18 mouse cellular contexts compared by ENCODE assay signal in the genomic region with DNA sequence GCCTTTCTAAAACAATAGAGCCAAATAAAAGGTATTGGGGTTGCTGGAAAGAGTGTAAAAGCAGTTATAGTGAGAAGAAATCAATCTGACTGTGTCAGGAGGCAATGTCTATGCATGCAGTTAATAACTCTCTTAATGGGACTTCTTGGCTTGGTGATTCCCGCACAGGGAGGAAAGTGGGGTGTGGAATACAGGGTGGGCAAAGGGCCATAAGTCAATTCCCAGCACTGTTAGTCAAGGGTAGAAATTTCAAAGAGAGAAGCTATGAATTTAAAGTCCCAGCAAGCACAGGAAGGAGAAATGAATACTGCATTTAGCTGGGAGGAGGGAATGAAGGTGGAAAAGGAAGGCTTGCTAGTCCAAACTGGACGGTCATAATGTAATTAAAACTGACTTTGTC.
A peak's percentile ranks its signal among the peaks of the same experiment; 100 is the strongest.
DNase-seq lines count a peak whose midpoint lies in the region; ATAC-seq and TF ChIP-seq lines count a peak whose summit lies in the region.
"Had no signal": no experiment of that assay in that cellular context is flagged by ENCODE, and none has a peak within 500 bp of the region (broad histone marks: within the 10 kb centered on the region; RNA-seq: fewer than 3 reads in every experiment).

No protein-coding gene starts in this region.

- TF ChIP-seq POLR2A in brain, embryonic 14.5 days (IDR thresholded peaks at IDR 0.05; ENCODE audit: borderline replicate concordance, extremely low read depth, insufficient read depth, insufficient read length, poor library complexity, severe bottlenecking), result no peak

- ATAC-seq in forebrain, postnatal 0 days, result no peak
- no peak for ATAC-seq in hindbrain, embryonic 15.5 days (ENCODE audit: low FRiP score, low read depth)
- ATAC-seq in midbrain, embryonic 14.5 days (ENCODE audit: low FRiP score, low TSS enrichment), result no peak
- ATAC-seq: intestine, embryonic 16.5 days had no signal

- intact Hi-C loops in gastrocnemius, postnatal 14 days (cut with DNase I; ENCODE audit: low total_unique reads), result no loop called here

- H3K4me2 ChIP-seq in forebrain, postnatal 0 days (ENCODE audit: low read depth), result no peak overlapping the region
- peak overlapping the region; percentile 49; the same call in 1 of the 2 replicates for H3K4me2 ChIP-seq in hindbrain, embryonic 15.5 days
- no peak overlapping the region for H3K4me2 ChIP-seq in midbrain, embryonic 14.5 days (ENCODE audit: low read length)
- H3K4me2 ChIP-seq: heart, embryonic 12.5 days had no signal

- H3K27ac ChIP-seq in forebrain, embryonic 10.5 days, result peak overlapping the region; percentile 68; the same call in 1 of the 2 replicates
- H3K27ac ChIP-seq in forebrain, postnatal 0 days (ENCODE audit: low read depth, low read length), result no peak overlapping the region
- H3K27ac ChIP-seq in hindbrain, embryonic 15.5 days (replicated peaks), result peak overlapping the region; percentile 31; the same call in 1 of the 2 replicates
- no peak overlapping the region for H3K27ac ChIP-seq in hindbrain, embryonic 10.5 days
- H3K27ac ChIP-seq in midbrain, embryonic 14.5 days (replicated peaks; ENCODE audit: low read depth, low read length), result no peak overlapping the region
- H3K27ac ChIP-seq: embryonic facial prominence, embryonic 15.5 days had no signal

- no peak overlapping the region for H3K9ac ChIP-seq in forebrain, postnatal 0 days
- no peak overlapping the region for H3K9ac ChIP-seq in hindbrain, embryonic 15.5 days
- no peak overlapping the region for H3K9ac ChIP-seq in midbrain, embryonic 14.5 days (replicated peaks; ENCODE audit: low read length)
- H3K9ac ChIP-seq: embryonic facial prominence, embryonic 15.5 days; heart, embryonic 12.5 days; hindbrain, embryonic 13.5 days had no signal

- no peaks in the 10 kb centered on the region for H3K9me3 ChIP-seq in forebrain, embryonic 10.5 days
- H3K9me3 ChIP-seq in forebrain, postnatal 0 days (ENCODE audit: low read length), result no peaks in the 10 kb centered on the region
- H3K9me3 ChIP-seq in hindbrain, embryonic 15.5 days, result no peaks in the 10 kb centered on the region
- no peaks in the 10 kb centered on the region for H3K9me3 ChIP-seq in hindbrain, embryonic 10.5 days
- H3K9me3 ChIP-seq in midbrain, embryonic 14.5 days (ENCODE audit: control insufficient read depth, low read length), result no peaks in the 10 kb centered on the region
- H3K9me3 ChIP-seq: embryonic facial prominence, embryonic 15.5 days; heart, embryonic 12.5 days; hindbrain, embryonic 13.5 days had no signal

- no peak for DNase-seq in forebrain, embryonic 10.5 days (ENCODE audit: extremely low spot score, low spot score)
- no peak for DNase-seq in forebrain, postnatal 0 days
- DNase-seq in hindbrain, embryonic 10.5 days (ENCODE audit: low spot score), result no peak
- peak; percentile 50 for DNase-seq in brain, embryonic 14.5 days (ENCODE audit: low read depth)
- DNase-seq in midbrain, embryonic 14.5 days, result peak; percentile 30
- DNase-seq in gastrocnemius, postnatal 14 days, result no peak
- DNase-seq in layer of hippocampus, postnatal 14 days (ENCODE audit: low spot score in 2 of 2), result no peak
- DNase-seq: adrenal gland, postnatal 14 days; cerebellum, adult 2 months; cerebellum, postnatal 14 days; embryo, embryonic 11 days; gastrocnemius, postnatal 10 days had no signal

- H3K27me3 ChIP-seq in forebrain, embryonic 10.5 days (ENCODE audit: poor library complexity, severe bottlenecking), result peaks cover 41% of the 10 kb centered on the region
- 0 out of 2 replicates have a peak, but pooled peaks cover 3% of the 10 kb centered on the region for H3K27me3 ChIP-seq in forebrain, postnatal 0 days (ENCODE audit: insufficient read depth, low read length)
- peaks cover 6% of the 10 kb centered on the region; the same call in 1 of the 2 replicates for H3K27me3 ChIP-seq in hindbrain, embryonic 15.5 days
- H3K27me3 ChIP-seq in hindbrain, embryonic 10.5 days (ENCODE audit: insufficient read depth, poor library complexity, severe bottlenecking), result no peaks in the 10 kb centered on the region
- H3K27me3 ChIP-seq in midbrain, embryonic 14.5 days (ENCODE audit: control insufficient read depth, insufficient read depth, low read length), result peaks cover 11% of the 10 kb centered on the region; the same call in 1 of the 2 replicates
- H3K27me3 ChIP-seq: embryonic facial prominence, embryonic 15.5 days; heart, embryonic 12.5 days had no signal

- H3K36me3 ChIP-seq in forebrain, embryonic 10.5 days (replicated peaks), result no peaks in the 10 kb centered on the region
- H3K36me3 ChIP-seq in forebrain, postnatal 0 days (ENCODE audit: insufficient read depth), result no peaks in the 10 kb centered on the region
- H3K36me3 ChIP-seq in hindbrain, embryonic 15.5 days, result no peaks in the 10 kb centered on the region
- H3K36me3 ChIP-seq in hindbrain, embryonic 10.5 days, result no peaks in the 10 kb centered on the region
- no peaks in the 10 kb centered on the region for H3K36me3 ChIP-seq in midbrain, embryonic 14.5 days (ENCODE audit: control insufficient read depth, insufficient read depth, low read length)
- H3K36me3 ChIP-seq: embryonic facial prominence, embryonic 15.5 days; heart, embryonic 12.5 days; hindbrain, embryonic 13.5 days had no signal

- TF ChIP-seq CTCF in forebrain, postnatal 0 days (IDR thresholded peaks at IDR 0.05; ENCODE audit: low read depth), result no peak
- no peak for TF ChIP-seq CTCF in brain, embryonic 14.5 days (IDR thresholded peaks at IDR 0.05; ENCODE audit: borderline replicate concordance, extremely low read depth, insufficient read depth, insufficient read length)

- H3K4me1 ChIP-seq in forebrain, embryonic 10.5 days, result peaks cover 72% of the 10 kb centered on the region
- H3K4me1 ChIP-seq in forebrain, postnatal 0 days (ENCODE audit: insufficient read depth), result peaks cover 11% of the 10 kb centered on the region
- peaks cover 37% of the 10 kb centered on the region for H3K4me1 ChIP-seq in hindbrain, embryonic 15.5 days (replicated peaks)
- peaks cover 29% of the 10 kb centered on the region for H3K4me1 ChIP-seq in hindbrain, embryonic 10.5 days (replicated peaks)
- H3K4me1 ChIP-seq in midbrain, embryonic 14.5 days (ENCODE audit: control insufficient read depth, insufficient read depth, low read length), result peaks cover 38% of the 10 kb centered on the region

- no peak overlapping the region for H3K4me3 ChIP-seq in forebrain, embryonic 10.5 days
- no peak overlapping the region for H3K4me3 ChIP-seq in forebrain, postnatal 0 days (ENCODE audit: low read depth, low read length)
- no peak overlapping the region for H3K4me3 ChIP-seq in hindbrain, embryonic 15.5 days
- no peak overlapping the region for H3K4me3 ChIP-seq in hindbrain, embryonic 10.5 days
- H3K4me3 ChIP-seq in midbrain, embryonic 14.5 days (replicated peaks; ENCODE audit: low read depth, low read length), result no peak overlapping the region
- H3K4me3 ChIP-seq: embryonic facial prominence, embryonic 15.5 days; erythroblast, embryonic 14.5 days; heart, embryonic 12.5 days; hindbrain, embryonic 13.5 days had no signal

- WGBS in forebrain, embryonic 10.5 days, result 55% methylated on average over 2 of the region's 2 CpGs
- 29% methylated on average over 2 of the region's 2 CpGs for WGBS in forebrain, postnatal 0 days
- 28% methylated on average over 2 of the region's 2 CpGs for WGBS in hindbrain, embryonic 15.5 days
- WGBS in hindbrain, embryonic 10.5 days, result 74% methylated on average over 2 of the region's 2 CpGs
- WGBS in midbrain, embryonic 14.5 days, result 16% methylated on average over 2 of the region's 2 CpGs

Comparison
In these comparisons a context has a peak if more than half of its experiments do, and no peak if none do; other contexts are left out.
1. H3K27ac ChIP-seq: peak in forebrain, embryonic 10.5 days (single experiment) and hindbrain, embryonic 15.5 days (single experiment); none in forebrain, postnatal 0 days (single experiment), hindbrain, embryonic 10.5 days (single experiment) and midbrain, embryonic 14.5 days (single experiment).
2. DNase-seq: peak in brain, embryonic 14.5 days (single experiment) and midbrain, embryonic 14.5 days (single experiment); none in forebrain, embryonic 10.5 days (single experiment), forebrain, postnatal 0 days (single experiment), hindbrain, embryonic 10.5 days (single experiment), gastrocnemius, postnatal 14 days (single experiment) and layer of hippocampus, postnatal 14 days (0 of 2).